Mouse (Mus musculus): ENCODE measurements around the gene Olfr486. TPM values are rescaled to one million over a fixed set of nuclear protein-coding genes. Genes with fewer than 3 reads are reported as not detected.

Gene Olfr486
- polyA plus RNA-seq, 1 experiment from 2014 or later, result not detected

DNA sequence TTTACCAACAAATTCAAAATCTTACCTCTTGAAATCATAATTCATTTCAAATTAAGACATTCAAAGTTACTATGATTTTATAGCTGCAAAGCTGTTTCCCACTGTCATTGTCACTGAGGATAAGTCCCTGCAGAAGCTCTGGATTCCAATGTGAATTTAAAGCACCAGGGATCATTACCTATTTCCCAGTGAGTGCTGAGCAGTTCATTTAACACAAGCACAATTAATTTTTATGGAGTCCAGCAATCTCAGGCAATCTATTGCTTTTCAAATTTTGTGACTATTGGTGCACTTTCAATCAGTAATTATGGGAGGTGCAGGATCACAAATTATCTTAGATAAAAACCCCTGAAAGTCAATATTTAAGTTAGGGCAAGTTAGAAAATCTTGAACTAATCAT, 45.2 kb downstream of the Olfr486 start, which contains the start of gene Olfr484:
Gene Olfr484, minus strand, starts transcription at position 101 of the 400 bp plus-strand sequence.
- DNase-seq (ENCODE audit: low spot score) (no peak), ATAC-seq (ENCODE audit: low FRiP score) (no peak)
- Histone ChIP-seq H3K27me3 (ENCODE audit: control insufficient read depth, insufficient read depth, low read length) (no peaks in the 10 kb centered on the region), H3K4me3 (ENCODE audit: low read depth, low read length) (no peak within 1 kb of the TSS), H3K4me1 (replicated peaks; ENCODE audit: control insufficient read depth, insufficient read depth, low read length) (no peaks in the 10 kb centered on the region), H3K9ac (ENCODE audit: low read depth, low read length) (no peak within 1 kb of the TSS), H3K9me3 (ENCODE audit: control insufficient read depth, low read length) (no peaks in the 10 kb centered on the region), H3K27ac (ENCODE audit: low read depth, low read length) (no peak within 1 kb of the TSS), H3K4me2 (replicated peaks; ENCODE audit: low read depth, low read length) (no peak within 1 kb of the TSS), H3K36me3 (ENCODE audit: control insufficient read depth, insufficient read depth, low read length) (no peaks in the 10 kb centered on the region)

Other genes with a start within 250 kb of the Olfr486 start
- not detected in 2 replicates for gene Olfr473, start 242.3 kb downstream of the Olfr486 start, polyA plus RNA-seq (2014; fragmentation: Nextera tagmentation; extraction: Ambion mirVana)
- gene Olfr474, start 218.1 kb downstream of the Olfr486 start, polyA plus RNA-seq (2014; fragmentation: Nextera tagmentation; extraction: Ambion mirVana), result not detected in 2 replicates
- gene Olfr476, start 207.9 kb downstream of the Olfr486 start, polyA plus RNA-seq (2014; fragmentation: Nextera tagmentation; extraction: Ambion mirVana), result not detected in 2 replicates
- gene Olfr477, start 186.0 kb downstream of the Olfr486 start, polyA plus RNA-seq (2014; fragmentation: Nextera tagmentation; extraction: Ambion mirVana), result not detected in 2 replicates
- not detected in 2 replicates for gene Olfr478, start 138.8 kb downstream of the Olfr486 start, polyA plus RNA-seq (2014; fragmentation: Nextera tagmentation; extraction: Ambion mirVana)
- gene Olfr479, start 122.0 kb downstream of the Olfr486 start, polyA plus RNA-seq (2014; fragmentation: Nextera tagmentation; extraction: Ambion mirVana), result not detected in 2 replicates
- gene Olfr480, start 105.4 kb downstream of the Olfr486 start, polyA plus RNA-seq (2014; fragmentation: Nextera tagmentation; extraction: Ambion mirVana), result not detected in 2 replicates
- gene Olfr481, start 92.9 kb downstream of the Olfr486 start, polyA plus RNA-seq (2014; fragmentation: Nextera tagmentation; extraction: Ambion mirVana), result not detected in 2 replicates
- 0.07 TPM in 1 of 2 replicates, not detected in the other for gene Olfr482, start 75.2 kb downstream of the Olfr486 start, polyA plus RNA-seq (2014; fragmentation: Nextera tagmentation; extraction: Ambion mirVana)
- not detected in 2 replicates for gene Olfr483, start 71.9 kb downstream of the Olfr486 start, polyA plus RNA-seq (2014; fragmentation: Nextera tagmentation; extraction: Ambion mirVana)
- gene Olfr484, start 45.3 kb downstream of the Olfr486 start, polyA plus RNA-seq (2014; fragmentation: Nextera tagmentation; extraction: Ambion mirVana), result not detected in 2 replicates
- gene Olfr485, start 12.9 kb downstream of the Olfr486 start, polyA plus RNA-seq (2014; fragmentation: Nextera tagmentation; extraction: Ambion mirVana), result not detected in 2 replicates
- gene Olfr487, start 41.9 kb upstream of the Olfr486 start, polyA plus RNA-seq (2014; fragmentation: Nextera tagmentation; extraction: Ambion mirVana), result not detected in 2 replicates
- gene Olfr488, start 85.6 kb upstream of the Olfr486 start, polyA plus RNA-seq (2014; fragmentation: Nextera tagmentation; extraction: Ambion mirVana), result not detected in 2 replicates
- gene Olfr490, start 116.2 kb upstream of the Olfr486 start, polyA plus RNA-seq (2014; fragmentation: Nextera tagmentation; extraction: Ambion mirVana), result not detected in 2 replicates
- gene Olfr491, start 140.7 kb upstream of the Olfr486 start, polyA plus RNA-seq (2014; fragmentation: Nextera tagmentation; extraction: Ambion mirVana), result not detected in 2 replicates
- gene Olfr492, start 150.9 kb upstream of the Olfr486 start, polyA plus RNA-seq (2014; fragmentation: Nextera tagmentation; extraction: Ambion mirVana), result not detected in 2 replicates
- gene Olfr493, start 174.2 kb upstream of the Olfr486 start, polyA plus RNA-seq (2014; fragmentation: Nextera tagmentation; extraction: Ambion mirVana), result not detected in 2 replicates
- gene Olfr494, start 192.6 kb upstream of the Olfr486 start, polyA plus RNA-seq (2014; fragmentation: Nextera tagmentation; extraction: Ambion mirVana), result not detected in 2 replicates
- not detected in 2 replicates for gene Olfr495, start 220.4 kb upstream of the Olfr486 start, polyA plus RNA-seq (2014; fragmentation: Nextera tagmentation; extraction: Ambion mirVana)
- gene Olfr497, start 247.7 kb upstream of the Olfr486 start, polyA plus RNA-seq (2014; fragmentation: Nextera tagmentation; extraction: Ambion mirVana), result not detected in 2 replicates

Data from hindbrain, embryonic 11.5 days (tissue).